Mouse (Mus musculus): ENCODE measurements around the gene Mpig6b.

- no peak for TF ChIP-seq POLR2A (IDR thresholded peaks at IDR 0.05; ENCODE audit: insufficient read depth, low read depth, low read length)
- TF ChIP-seq CTCF (IDR thresholded peaks at IDR 0.05), result no peak
Measured at GRCm38 (mm10) chr17:35024691-35025488, 41.1 kb downstream of the Mpig6b start.

Measured in heart, adult 2 months (tissue).